Mouse (Mus musculus): ENCODE data around the gene Baiap2l2. TPM values are rescaled to one million over a fixed set of nuclear protein-coding genes. Genes with fewer than 3 reads are reported as not detected.
"Not testable (repeated sequence)": the region's sequence is repeated elsewhere in the genome, so short reads cannot be mapped to it uniquely, and the experiment has no call there.

The Baiap2l2 gene
- polyA plus RNA-seq, 1 experiment from 2014 or later, result 0.90 TPM

DNA sequence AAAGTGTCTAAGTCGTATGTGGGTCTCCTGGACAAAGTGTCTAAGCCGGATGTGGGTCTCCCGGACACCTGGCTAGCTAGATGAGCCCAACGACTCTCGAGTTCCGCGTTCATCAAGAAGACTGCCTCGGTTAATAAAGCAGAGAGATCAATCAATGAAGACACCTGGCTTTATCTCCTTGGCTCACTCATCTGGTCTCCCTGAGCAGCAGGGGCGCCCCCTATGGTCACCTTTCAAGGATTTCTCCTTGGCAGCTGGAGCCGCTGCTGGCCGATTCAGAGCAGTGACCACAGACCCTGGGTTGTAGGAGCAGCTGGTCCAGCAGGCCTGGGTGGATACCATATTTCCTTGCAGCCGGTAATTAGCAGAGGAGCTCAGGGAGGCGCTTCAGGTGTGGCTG is 23.0 kb downstream of the Baiap2l2 start:
- peak; percentile 53 for DNase-seq (ENCODE audit: low spot score)

DNA sequence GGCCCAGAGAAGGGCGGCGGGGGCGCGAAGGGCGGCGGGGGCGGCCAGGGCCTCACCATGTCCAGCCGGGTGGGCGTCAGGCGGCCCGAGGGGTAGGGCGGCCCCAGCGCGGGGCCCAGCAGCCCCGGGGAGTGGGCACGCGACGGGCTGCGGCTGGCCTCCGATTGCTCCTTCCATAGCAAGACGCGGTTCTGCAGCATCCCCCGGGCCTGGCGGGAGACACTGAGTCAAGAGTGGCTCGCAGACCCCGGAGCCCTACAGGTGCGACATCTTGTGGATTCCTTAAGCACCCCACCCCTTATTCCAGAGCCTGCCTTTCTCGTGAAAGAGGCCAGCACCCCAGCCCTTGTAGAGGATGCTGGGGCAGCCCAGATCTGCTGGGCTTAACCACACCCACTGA is 23.6 kb downstream of the Baiap2l2 start:
- peak; percentile 34 for DNase-seq (ENCODE audit: low spot score)

DNA sequence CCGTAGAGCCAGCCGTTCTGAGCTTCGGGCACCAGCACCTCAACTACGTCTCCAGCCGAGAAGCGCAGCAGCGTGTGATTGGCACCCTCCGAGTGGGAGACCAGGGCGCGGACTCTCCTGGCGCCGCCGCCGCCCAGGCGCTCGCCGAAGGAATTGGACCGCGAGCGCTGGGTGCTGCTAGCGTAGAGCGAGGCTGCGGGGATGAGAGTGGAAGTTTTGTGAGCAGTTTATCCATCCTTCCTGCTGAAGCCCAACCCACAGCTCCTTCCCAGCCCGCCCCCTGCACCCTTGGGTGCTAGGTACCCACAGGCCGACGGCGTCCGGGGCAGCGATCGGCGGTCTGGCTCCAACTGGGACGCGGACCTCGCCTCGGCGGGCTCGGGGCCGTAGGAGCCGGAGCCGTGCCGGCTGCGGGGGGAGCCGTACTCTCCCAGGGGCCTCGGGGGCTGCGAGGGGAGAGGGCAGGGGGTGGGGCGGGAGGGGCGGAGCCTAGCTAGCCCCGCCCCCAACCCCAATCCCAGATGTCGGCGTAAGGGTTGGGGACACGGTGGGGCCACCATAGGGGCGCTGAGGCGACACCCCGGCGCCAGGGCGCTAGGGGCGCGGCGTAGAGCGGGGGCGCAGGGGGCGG is 24.1 kb downstream of the Baiap2l2 start:
- peak; percentile 52 for DNase-seq (ENCODE audit: low spot score)

DNA sequence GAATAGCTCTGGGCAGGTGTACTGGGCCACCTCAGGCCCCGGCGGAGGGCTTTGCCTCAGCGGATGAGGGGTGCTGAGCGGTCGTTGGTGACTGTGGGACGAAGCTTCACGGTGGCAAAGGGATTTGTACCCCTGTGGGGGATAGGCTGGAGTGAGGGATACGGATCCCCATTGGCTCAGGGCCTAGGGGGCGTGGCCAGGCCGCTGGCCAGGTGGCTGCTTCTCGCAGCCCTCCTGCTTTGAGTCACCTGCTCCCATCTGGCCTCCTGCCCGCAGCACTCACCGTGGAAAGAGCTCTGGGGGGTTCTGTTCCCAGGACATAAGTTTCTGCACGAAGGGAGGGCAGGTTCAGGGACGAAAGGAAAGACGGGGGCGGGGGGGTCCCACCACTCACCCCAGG is 26.8 kb downstream of the Baiap2l2 start:
- no peak for DNase-seq (ENCODE audit: low spot score)

DNA sequence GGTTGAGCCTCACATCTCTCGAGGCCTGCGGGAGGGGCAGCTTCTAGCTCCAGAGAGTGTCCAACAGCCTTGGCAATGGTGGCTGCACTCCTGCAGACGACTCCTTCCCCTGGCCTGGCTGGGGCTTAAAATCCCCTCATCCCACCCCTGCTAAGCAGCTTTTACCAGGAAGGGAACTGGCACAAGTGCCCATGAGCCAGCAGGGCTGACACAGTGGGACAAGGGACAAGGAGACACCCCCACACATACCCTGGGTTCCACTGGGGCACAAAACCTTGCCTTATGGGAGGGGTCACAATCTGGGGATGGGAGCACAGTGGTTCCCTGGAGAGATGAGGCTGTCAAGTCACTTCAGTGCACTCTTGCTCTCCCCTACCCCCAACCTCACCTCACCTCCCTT is 30.7 kb downstream of the Baiap2l2 start, which contains the start of gene Slc16a8:
Gene Slc16a8 (minus strand): TSS at position 101 of the 400 bp plus-strand sequence.
- DNase-seq (ENCODE audit: low spot score), result no peak

DNA sequence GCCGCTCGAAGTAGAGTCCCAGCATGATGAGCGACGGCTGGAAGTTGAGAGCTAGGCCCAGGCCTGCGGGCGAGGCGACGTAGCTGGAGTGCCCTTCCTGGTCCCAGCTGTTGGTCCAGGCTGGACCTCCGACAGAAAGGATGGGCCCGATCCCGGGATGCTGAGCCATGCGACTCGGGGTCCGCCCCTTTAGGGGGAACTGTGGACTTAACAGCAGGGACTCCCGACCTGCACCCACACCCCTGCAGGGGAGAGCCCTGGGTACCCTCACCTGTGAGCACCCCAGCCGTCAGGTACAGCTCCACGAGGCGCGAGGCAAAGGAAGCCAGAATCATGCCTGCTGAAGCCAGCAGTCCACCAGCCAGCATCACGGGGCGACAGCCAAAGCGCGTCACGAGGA is 32.8 kb downstream of the Baiap2l2 start:
- DNase-seq (ENCODE audit: low spot score), result no peak

DNA sequence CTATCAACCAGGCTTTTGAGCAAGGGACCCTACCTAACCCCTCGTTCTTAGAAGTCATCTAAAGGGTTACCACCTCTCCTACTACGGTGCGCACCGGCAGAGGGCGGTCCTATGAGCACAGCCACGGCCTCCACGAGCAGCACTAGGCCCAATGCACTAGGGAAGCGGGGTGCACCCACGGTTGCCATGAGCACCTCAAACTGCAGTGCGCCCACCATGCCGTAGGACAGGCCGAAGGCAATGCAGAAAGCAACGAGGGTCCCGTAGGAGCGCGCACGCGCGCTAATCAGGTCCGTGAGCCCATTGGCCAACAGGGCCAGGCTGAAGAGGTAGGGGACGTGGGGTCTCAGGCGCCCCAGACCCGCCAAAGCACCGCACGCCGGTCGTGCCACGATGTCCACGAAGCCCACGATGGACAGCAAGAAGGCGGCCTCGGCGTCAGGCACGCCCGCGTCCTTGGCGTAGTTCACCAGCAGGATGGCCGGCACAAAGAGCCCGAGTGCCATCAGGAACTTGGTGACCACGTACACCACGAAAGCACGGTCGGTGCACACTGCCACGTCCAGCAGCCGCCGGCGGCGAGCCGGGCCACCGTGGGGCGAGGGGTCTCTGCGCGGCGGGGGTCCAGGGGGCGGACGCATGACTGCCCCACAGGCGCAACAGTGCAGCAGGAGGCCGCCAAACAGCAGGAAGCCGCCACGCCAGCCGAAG is 33.4 kb downstream of the Baiap2l2 start:
- DNase-seq (ENCODE audit: low spot score), result no peak

DNA sequence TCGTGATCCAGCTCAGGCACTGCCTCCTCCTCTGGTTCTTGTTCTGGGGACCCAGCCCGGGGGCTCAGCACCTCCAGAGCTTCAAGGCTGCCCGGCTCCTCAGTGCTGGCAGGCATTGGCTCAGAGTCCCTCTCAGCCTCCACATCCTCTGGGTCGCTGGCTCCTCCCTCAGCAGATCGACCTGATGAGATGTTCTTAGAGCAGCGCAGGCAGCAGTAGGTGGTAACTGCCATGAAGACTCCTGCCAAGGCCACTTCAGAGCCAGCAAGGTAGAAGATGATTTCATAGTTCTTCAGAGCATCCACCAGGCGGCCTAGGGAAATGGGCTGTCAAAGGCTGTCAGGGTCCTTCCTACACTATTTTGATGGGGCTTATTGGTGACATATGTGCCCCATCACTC is 34.2 kb downstream of the Baiap2l2 start:
- DNase-seq (ENCODE audit: low spot score), result no peak

DNA sequence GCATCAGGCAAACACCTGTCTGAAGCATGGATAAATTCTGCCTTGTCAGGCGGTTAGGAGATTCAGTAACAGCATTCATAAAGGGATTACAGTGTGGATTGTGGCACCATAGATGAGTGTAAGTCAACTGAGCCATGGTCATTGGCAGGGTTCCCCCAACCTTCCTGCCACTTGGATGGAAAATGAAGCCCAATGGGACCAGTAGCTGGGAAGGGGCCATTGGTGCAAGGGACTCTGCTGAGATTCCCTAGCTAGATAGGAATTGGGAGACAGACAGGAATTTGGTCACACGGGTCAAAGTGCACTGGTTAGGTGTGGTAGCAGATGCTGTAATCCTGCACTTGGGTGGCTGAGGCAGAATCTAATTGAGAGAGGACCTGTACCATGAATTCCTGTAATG is 35.1 kb downstream of the Baiap2l2 start:
- no peak for DNase-seq (ENCODE audit: low spot score)

DNA sequence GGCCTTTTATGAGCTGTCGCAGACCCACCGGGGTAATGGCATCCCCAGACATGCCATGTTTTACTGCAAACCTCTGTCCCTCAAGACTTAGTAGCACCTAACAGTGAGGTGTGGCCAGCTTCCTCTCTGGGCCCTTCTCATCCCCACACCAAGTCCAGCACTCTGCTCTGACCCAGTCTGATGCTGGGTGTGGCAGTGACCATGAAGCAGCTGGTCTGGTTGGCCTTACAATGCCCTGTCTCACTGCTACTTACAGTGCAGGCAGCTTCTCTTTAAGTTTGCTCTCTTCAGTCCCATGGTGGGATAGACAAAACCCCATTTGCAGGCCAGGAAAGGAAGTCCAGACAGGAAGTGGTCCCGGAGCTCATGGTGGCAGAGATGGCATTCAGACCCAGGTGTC is 40.0 kb downstream of the Baiap2l2 start:
- DNase-seq (ENCODE audit: low spot score), result no peak

DNA sequence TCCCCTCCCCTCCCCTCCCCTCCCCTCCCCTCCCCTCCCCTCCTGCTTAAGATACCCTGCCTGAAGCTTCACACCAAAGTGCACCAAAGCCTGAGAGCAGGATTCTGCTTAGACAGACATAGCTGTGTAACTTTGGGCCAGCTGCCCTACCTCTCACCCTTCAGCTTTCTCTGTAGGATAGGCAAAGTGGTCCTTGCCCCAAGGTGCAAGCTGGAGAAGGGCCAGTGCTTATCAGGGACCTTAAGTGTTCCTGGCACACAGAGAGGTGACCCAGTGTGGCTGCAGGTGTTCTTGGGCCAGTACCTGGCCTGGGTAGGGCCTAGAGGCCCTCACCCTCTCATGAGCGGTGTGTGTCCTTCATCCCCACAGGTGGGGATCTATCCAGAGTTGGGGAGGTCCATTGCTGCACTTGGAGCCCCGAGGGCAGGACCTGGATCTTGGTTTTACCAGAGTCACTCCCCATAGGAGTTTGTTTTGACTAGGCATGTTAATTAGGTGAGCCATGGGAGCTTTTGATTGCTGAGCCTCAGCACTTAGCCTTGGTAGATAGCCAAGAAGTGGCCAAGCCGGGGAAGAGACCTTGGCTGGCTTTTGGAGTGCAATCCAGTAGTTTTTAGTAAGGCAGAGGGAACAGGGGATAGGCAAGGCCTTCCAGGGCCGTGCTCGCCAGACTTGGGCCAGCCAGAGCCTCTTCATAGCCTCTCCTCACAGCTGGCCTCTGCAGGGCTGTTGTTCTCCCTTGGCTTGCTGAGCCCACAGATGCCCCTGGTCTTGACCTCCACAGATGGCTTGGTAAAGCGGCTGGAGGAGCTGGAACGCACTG is 41.1 kb downstream of the Baiap2l2 start:
- no peak for DNase-seq (ENCODE audit: low spot score)

DNA sequence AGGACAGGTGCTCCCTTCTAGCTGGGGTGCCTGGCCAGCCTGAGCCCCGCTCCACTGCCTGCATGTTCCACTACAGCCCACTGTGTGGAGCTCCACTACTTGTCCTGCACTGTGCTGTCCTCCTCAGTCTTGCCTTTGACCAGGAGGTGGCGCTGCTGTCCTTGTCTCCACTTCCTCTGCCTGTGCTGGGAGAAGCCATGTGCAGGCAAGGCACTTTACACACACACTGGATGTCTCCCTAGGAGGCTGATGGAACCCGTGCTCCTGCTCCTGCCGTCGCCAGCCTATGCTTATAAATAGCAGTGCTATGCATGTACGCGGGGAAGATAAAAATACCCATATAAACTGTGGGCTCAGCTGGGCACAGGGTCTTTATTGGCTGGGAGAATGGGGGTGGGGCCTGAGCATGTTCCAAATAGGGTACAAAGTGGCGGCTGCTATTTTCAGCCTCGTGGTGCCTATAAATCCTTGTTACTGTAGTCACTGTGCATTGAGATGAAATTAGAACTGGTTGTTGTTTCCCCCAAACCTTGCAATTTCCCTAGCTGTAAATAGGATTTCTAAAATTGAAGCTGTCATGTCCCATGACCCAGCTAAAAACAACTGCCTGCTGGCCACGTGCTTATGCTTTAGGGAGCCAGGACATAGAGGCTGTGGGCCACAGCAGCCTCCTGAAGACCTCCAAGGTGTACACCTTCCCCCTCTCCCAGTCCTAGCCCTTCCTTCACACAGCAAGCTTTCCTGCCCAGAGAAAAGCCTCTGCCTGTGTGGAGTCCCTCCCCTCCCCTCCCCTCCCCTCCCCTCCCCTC is 41.9 kb downstream of the Baiap2l2 start:
- peak; percentile 95 for DNase-seq (ENCODE audit: low spot score)

DNA sequence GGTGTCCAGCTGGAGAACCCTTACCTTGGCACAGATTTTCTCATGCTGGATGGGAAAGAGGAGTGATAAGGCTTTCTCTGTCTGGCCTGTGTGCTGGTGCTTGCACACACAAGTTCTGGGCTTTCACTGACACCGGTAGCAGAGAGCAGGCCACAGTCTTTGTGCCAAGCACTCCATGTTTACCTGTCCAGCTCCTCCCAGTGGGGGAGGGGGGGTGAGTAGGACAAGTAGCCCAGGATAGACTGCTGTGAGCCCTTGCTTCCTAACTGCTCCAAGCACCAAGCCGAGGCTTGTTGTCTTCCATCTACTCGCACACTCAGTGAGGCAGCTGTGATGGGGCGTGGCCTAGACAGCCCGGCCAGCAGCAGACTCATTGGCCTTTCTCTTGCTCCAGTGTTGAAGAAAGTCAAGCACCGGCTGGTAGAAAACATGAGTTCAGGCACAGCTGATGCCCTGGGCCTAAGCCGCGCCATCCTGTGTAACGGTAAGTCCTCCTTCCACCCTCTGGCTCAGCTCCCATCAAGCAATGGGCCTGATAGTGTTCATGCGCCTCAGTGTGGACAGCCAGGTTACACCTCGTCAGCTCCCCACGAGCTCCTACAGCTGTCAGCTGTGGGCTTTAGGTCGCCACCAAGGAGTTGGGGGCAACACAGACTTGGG is 42.6 kb downstream of the Baiap2l2 start:
- DNase-seq (ENCODE audit: low spot score), result no peak

DNA sequence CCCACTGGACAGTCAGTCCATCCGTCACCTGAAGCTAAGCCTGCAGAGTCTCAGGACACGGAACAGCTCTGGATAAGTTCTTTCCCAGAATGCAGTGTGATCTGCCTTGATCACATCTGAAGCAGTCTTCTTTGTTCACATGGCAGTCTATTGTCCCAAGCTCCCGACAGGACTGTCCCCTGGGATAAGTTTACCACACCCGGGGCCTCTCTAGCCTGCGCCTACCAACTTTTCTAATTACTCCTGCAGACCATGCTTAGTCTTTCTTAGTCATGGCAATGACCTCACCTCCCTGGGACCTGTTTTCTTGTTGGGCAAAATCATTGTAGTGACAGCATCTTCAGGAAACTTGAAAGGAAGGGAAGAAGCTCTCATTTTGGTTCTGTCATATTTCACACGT is 47.3 kb downstream of the Baiap2l2 start:
- DNase-seq (ENCODE audit: low spot score), result no peak

DNA sequence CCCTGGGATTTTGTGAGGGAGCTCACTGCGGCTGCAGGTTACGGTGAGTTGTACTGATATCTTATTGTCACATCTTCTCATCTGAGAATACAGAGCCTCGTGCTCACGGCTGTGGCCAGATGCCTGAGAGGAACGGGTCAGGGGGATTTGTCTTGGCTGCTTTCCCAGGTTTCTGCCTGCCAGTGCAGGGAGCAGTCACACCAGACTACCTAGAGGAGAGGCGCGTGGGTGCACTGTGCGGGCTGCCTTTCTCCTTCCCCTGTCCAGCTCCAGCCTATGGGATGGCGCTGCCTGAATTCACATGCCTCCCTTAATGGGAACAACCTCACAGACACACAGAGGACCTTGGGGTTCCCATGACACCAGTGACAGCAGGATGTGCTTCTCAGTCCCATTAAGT is 50.1 kb downstream of the Baiap2l2 start:
- no peak for DNase-seq (ENCODE audit: low spot score)

DNA sequence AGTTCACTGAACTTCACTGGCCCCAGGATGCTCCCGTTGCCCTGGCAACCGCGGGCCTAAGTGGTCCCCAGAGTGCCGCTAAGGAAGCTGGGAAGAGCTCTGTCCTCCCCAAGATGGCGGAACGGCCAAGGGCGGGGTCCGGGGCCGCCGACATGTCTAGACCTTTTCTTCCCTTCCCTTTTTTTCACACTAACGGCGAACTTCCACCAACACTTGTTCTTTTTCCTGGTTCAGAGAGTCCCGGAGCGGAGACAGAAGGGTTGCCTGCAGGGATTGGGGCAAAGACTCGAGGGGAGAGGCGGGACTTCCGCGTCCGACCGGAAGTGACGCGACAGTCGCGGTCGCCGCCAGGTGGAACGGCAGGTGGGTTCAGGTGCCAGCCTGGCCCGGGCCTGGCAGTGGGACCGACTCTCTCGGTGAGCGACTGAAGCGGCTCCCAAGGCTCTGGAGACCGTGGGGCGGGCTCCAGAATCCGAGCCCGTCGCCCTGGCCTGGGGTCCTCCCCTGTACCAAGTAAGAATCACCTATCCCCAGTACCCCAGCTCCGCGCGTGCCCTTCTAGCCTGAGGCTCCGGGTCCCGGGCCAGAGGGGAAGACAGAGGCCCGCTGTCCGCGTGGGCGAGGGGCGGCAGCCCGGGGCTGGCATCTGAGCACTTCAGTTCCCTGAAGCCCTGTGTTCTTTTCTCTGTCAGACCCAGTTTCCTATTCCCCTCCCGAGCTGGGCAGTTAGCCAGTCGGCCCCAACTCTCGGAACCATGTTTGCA is 56.1 kb downstream of the Baiap2l2 start, which contains the start of the genes Pick1 and Gm49486:
Gene Pick1 (plus strand): TSS at position 116 of the 764 bp plus-strand sequence.
Gene Gm49486 (plus strand): TSS at position 334 of the 764 bp plus-strand sequence.
- peak; percentile 91 for DNase-seq (ENCODE audit: low spot score)

DNA sequence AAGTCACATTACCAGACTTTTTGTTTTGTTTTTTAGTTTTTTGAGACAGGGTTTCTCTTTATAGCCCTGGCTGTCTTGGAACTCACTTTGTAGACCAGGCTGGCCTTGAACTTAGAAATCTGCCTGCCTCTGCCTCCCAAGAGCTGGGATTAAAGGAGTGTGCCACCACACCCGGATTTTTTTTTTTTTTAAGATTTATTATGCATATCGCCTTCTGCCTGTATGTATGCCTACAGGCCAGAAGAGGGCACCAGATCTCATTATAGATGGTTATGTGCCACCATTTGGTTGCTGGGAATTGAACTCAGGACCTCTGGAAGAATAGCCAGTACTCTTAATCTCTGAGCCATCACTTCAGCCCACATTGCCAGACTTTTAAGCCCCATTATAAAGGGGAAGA is 59.6 kb downstream of the Baiap2l2 start:
- not testable (repeated sequence) for DNase-seq (ENCODE audit: low spot score)

DNA sequence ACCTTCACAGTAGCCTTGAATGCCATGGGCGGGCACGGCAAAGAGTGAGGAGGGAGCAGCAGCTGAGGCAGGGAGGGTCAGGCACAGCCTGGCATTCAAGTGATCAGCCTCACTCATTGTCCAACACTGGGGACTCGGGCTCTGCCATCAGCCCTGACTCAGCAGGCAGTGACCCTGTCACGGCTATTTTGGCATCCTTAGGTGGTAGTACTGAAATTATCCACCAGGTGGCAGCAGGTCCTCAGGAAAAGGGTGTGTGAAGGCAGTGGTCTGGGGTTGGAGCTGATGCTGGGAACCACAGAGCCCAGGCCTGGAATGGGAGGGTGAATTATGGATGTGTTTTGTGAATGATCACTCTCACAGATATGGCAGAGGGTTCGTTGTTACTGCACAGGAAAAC is 60.7 kb downstream of the Baiap2l2 start:
- DNase-seq (ENCODE audit: low spot score), result peak; percentile 80

DNA sequence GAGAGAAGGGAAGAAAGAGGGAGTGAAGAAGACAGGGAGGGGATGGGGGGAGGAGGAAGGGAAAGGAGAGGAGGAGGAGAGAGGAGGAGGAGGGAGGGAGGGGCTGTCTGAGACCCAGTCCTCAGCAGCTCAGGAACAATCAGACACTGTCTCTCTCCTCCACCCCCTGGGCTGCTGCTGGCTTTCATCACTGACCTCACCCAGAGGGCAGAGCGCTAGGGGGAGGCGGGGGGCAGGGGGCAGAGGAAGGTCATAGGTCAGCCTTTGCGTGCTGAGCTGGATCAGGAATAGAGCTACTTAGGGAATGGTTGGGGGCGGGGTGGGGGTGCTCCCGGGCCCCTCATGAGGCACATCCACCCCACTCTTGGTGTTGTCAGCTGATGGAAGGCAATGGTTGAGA is 61.7 kb downstream of the Baiap2l2 start:
- no peak for DNase-seq (ENCODE audit: low spot score)

DNA sequence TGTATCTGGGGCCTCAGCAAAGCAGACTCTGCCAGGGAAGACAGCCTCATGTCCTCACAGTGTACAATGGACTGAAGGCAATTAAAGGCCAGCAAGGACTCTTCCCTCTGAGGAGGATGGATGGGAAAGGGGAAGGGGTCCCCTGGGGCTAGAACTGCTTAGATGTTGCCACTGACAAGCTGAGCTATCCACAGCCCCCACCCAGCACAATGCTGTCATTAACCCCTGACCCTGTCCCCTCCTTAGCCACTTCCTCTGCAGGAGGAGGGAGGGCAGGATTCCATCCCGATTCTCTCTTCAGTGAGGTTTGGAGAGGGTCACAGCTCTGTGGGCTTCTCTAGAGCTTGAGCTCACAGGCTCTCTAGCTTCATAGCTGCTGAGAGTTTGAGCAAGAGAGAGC is 65.8 kb downstream of the Baiap2l2 start:
- no peak for DNase-seq (ENCODE audit: low spot score)
